Mouse (Mus musculus): ENCODE measurements around the gene Gpr45.
"Not testable (repeated sequence)": the region's sequence is repeated elsewhere in the genome, so short reads cannot be mapped to it uniquely, and the experiment has no call there.

Gene Gpr45

GRCm38 (mm10) chr1:42952734-42953481, at the start of gene Gpr45:
Gpr45 (plus strand) TSS chr1:42952872.
- no peak for DNase-seq (ENCODE audit: low spot score in 2 of 2)

- no peak for DNase-seq (ENCODE audit: low spot score in 2 of 2)
Measured at GRCm38 (mm10) chr1:42905148-42905547, 47.5 kb upstream of the Gpr45 start.

- DNase-seq (ENCODE audit: low spot score in 2 of 2): no peak
Measured at GRCm38 (mm10) chr1:42906696-42907095, 46.0 kb upstream of the Gpr45 start.

GRCm38 (mm10) chr1:42907153-42907552, 45.5 kb upstream of the Gpr45 start:
- no peak for DNase-seq (ENCODE audit: low spot score in 2 of 2)

- DNase-seq (ENCODE audit: low spot score in 2 of 2): no peak
Measured at GRCm38 (mm10) chr1:42915062-42915461, 37.6 kb upstream of the Gpr45 start.

- no peak for DNase-seq (ENCODE audit: low spot score in 2 of 2)
Measured at GRCm38 (mm10) chr1:42916719-42917118, 36.0 kb upstream of the Gpr45 start.

- no peak for DNase-seq (ENCODE audit: low spot score in 2 of 2)
Measured at GRCm38 (mm10) chr1:42917908-42918307, 34.8 kb upstream of the Gpr45 start.

- no peak for DNase-seq (ENCODE audit: low spot score in 2 of 2)
Measured at GRCm38 (mm10) chr1:42923924-42924323, 28.7 kb upstream of the Gpr45 start.

GRCm38 (mm10) chr1:42933613-42934012, 19.1 kb upstream of the Gpr45 start:
- no peak for DNase-seq (ENCODE audit: low spot score in 2 of 2)

- no peak for DNase-seq (ENCODE audit: low spot score in 2 of 2)
Measured at GRCm38 (mm10) chr1:42948486-42948885, 4.2 kb upstream of the Gpr45 start.

GRCm38 (mm10) chr1:42953482-42953822, 780 bp downstream of the Gpr45 start:
- DNase-seq (ENCODE audit: low spot score in 2 of 2): no peak

- DNase-seq (ENCODE audit: low spot score in 2 of 2): no peak
Measured at GRCm38 (mm10) chr1:42956828-42957227, 4.2 kb downstream of the Gpr45 start.

- DNase-seq (ENCODE audit: low spot score in 2 of 2): no peak
Measured at GRCm38 (mm10) chr1:42983082-42983771, 30.6 kb downstream of the Gpr45 start.

- no peak for DNase-seq (ENCODE audit: low spot score in 2 of 2)
Measured at GRCm38 (mm10) chr1:42984119-42984518, 31.4 kb downstream of the Gpr45 start.

- DNase-seq (ENCODE audit: low spot score in 2 of 2): no peak
Measured at GRCm38 (mm10) chr1:42988996-42989395, 36.3 kb downstream of the Gpr45 start.

GRCm38 (mm10) chr1:43006051-43006514, 53.4 kb downstream of the Gpr45 start:
- no peak for DNase-seq (ENCODE audit: low spot score in 2 of 2)

GRCm38 (mm10) chr1:43006524-43006923, 53.9 kb downstream of the Gpr45 start:
- no peak for DNase-seq (ENCODE audit: low spot score in 2 of 2)

GRCm38 (mm10) chr1:43010461-43010860, 57.8 kb downstream of the Gpr45 start:
- no peak for DNase-seq (ENCODE audit: low spot score in 2 of 2)

GRCm38 (mm10) chr1:43015153-43015685, 62.5 kb downstream of the Gpr45 start:
- not testable (repeated sequence) for DNase-seq (ENCODE audit: low spot score in 2 of 2)

- DNase-seq (ENCODE audit: low spot score in 2 of 2): no peak
Measured at GRCm38 (mm10) chr1:43036014-43036413, 83.3 kb downstream of the Gpr45 start.

GRCm38 (mm10) chr1:43042271-43042670, 89.6 kb downstream of the Gpr45 start:
- no peak for DNase-seq (ENCODE audit: low spot score in 2 of 2)

- DNase-seq (ENCODE audit: low spot score in 2 of 2): no peak
Measured at GRCm38 (mm10) chr1:43045204-43045982, 92.7 kb downstream of the Gpr45 start.
